10 mouse cellular contexts compared by ENCODE assay signal in the genomic region with DNA sequence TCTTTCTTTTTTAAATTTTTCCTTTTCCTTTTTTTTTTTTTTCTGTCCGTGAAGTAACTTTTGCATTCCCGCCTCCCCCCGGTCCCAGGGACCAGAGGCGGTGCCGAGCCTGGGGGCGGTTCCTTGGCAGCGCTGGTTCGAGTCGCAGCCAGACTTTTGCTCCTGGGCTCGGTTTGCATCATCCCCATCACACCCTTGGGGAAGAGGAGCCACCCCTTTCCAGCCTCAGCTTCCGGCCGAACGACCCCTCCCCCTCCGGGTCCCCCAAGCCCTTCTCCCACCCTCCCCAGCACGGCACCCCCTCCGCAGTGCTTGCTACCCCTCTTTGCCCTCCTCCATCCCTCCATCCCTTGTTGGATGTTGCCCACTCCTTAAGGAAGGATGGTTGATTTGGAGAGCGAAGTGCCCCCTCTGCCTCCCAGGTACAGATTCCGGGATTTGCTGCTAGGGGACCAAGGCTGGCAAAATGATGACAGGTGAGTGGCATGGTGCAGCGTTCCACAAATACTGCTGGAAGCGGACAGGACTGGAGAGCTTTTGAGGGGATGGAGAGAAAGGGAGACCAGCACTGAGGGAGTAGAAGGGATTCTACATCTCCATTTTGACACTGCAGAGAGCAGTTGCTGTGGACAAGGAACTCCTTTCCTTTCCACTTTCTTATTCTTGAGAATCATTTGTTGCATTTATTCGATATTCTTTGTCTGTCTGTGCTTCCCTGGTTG. TPM values are rescaled to one million over a fixed set of nuclear protein-coding genes. Genes with fewer than 3 reads are reported as not detected.
A peak's percentile ranks its signal among the peaks of the same experiment; 100 is the strongest.
DNase-seq lines count a peak whose midpoint lies in the region; ATAC-seq lines count a peak whose summit lies in the region.
"Had no signal": no experiment of that assay in that cellular context is flagged by ENCODE, and none has a peak within 500 bp of the region (broad histone marks: within the 10 kb centered on the region; RNA-seq: fewer than 3 reads in every experiment).

A gene (plus strand): TSS at position 283 of the 722 bp plus-strand sequence.

- peak; percentile 54 for ATAC-seq in neural tube, embryonic 11.5 days (ENCODE audit: insufficient read depth, low FRiP score, low TSS enrichment)
- ATAC-seq in hindbrain, embryonic 12.5 days (ENCODE audit: low FRiP score) = peak; percentile 74
- ATAC-seq in stomach, embryonic 16.5 days (ENCODE audit: insufficient read depth, low FRiP score) = peak; percentile 50; the same call in 1 of the 2 replicates
- ATAC-seq: Patski had no signal

- peak within 1 kb of the TSS; percentile 44 for H3K4me2 ChIP-seq in neural tube, embryonic 11.5 days (ENCODE audit: low read depth)
- H3K4me2 ChIP-seq in hindbrain, embryonic 12.5 days (replicated peaks) = peak within 1 kb of the TSS; percentile 86
- H3K4me2 ChIP-seq in stomach, embryonic 16.5 days (ENCODE audit: low read depth, low read length) = peak within 1 kb of the TSS; percentile 74

- no peaks in the 10 kb centered on the region for H3K9me3 ChIP-seq in neural tube, embryonic 11.5 days (ENCODE audit: control insufficient read depth, low read length)
- H3K9me3 ChIP-seq in hindbrain, embryonic 12.5 days (replicated peaks) = no peaks in the 10 kb centered on the region
- no peaks in the 10 kb centered on the region for H3K9me3 ChIP-seq in stomach, embryonic 16.5 days (replicated peaks; ENCODE audit: control insufficient read depth, low read length)

- no peak within 1 kb of the TSS for H3K27ac ChIP-seq in neural tube, embryonic 11.5 days (ENCODE audit: low read depth, low read length)
- H3K27ac ChIP-seq in hindbrain, embryonic 12.5 days = no peak within 1 kb of the TSS
- no peak within 1 kb of the TSS for H3K27ac ChIP-seq in stomach, embryonic 16.5 days (ENCODE audit: low read length)
- H3K27ac ChIP-seq: macrophage had no signal

- no peaks in the 10 kb centered on the region for H3K27me3 ChIP-seq in neural tube, embryonic 11.5 days (ENCODE audit: control insufficient read depth, insufficient read depth, low read length)
- H3K27me3 ChIP-seq in hindbrain, embryonic 12.5 days = no peaks in the 10 kb centered on the region
- H3K27me3 ChIP-seq in stomach, embryonic 16.5 days (ENCODE audit: control insufficient read depth, insufficient read depth, low read length) = no peaks in the 10 kb centered on the region

- H3K36me3 ChIP-seq in neural tube, embryonic 11.5 days (ENCODE audit: control insufficient read depth, insufficient read depth, low read length) = no peaks in the 10 kb centered on the region
- no peaks in the 10 kb centered on the region for H3K36me3 ChIP-seq in hindbrain, embryonic 12.5 days
- no peaks in the 10 kb centered on the region for H3K36me3 ChIP-seq in stomach, embryonic 16.5 days (ENCODE audit: control insufficient read depth, insufficient read depth, low read length)

- H3K9ac ChIP-seq in neural tube, embryonic 11.5 days (ENCODE audit: low read length) = peak within 1 kb of the TSS; percentile 51
- peak within 1 kb of the TSS; percentile 66 for H3K9ac ChIP-seq in hindbrain, embryonic 12.5 days
- peak within 1 kb of the TSS; percentile 66 for H3K9ac ChIP-seq in stomach, embryonic 16.5 days (ENCODE audit: low read length)

- under 1% methylated on average over 21 of the region's 21 CpGs for WGBS in neural tube, embryonic 11.5 days
- under 1% methylated on average over 21 of the region's 21 CpGs for WGBS in hindbrain, embryonic 12.5 days
- 1% methylated on average over 21 of the region's 21 CpGs for WGBS in stomach, embryonic 16.5 days

- no peak for DNase-seq in neural tube, embryonic 11.5 days (ENCODE audit: low spot score)
- no peak for DNase-seq in neural tube, embryonic 10.5 days (ENCODE audit: extremely low spot score, low spot score)
- DNase-seq in frontal cortex, postnatal 36 days (ENCODE audit: low spot score in 2 of 2) = peak; percentile 58 to 63
- DNase-seq in left cerebral cortex, adult 18-20 months (ENCODE audit: low spot score in 2 of 2) = peak; percentile 66 to 76
- peak; percentile 1 for DNase-seq in lung, postnatal 14 days
- DNase-seq in thymus, postnatal 10 days (ENCODE audit: low spot score in 2 of 2) = no peak

- peak within 1 kb of the TSS; percentile 53 for H3K4me3 ChIP-seq in neural tube, embryonic 11.5 days (ENCODE audit: low read depth, low read length)
- H3K4me3 ChIP-seq in hindbrain, embryonic 12.5 days = peak within 1 kb of the TSS; percentile 59
- peak within 1 kb of the TSS; percentile 57 for H3K4me3 ChIP-seq in stomach, embryonic 16.5 days (replicated peaks; ENCODE audit: low read length)

- no peaks in the 10 kb centered on the region for H3K4me1 ChIP-seq in neural tube, embryonic 11.5 days (ENCODE audit: control insufficient read depth, insufficient read depth, low read length)
- peaks cover 5% of the 10 kb centered on the region; the same call in 1 of the 2 replicates for H3K4me1 ChIP-seq in hindbrain, embryonic 12.5 days
- peaks cover 5% of the 10 kb centered on the region; the same call in 1 of the 2 replicates for H3K4me1 ChIP-seq in stomach, embryonic 16.5 days (ENCODE audit: control insufficient read depth, insufficient read depth, low read length)

RNA-seq across cellular contexts. Expression of the gene that starts here (rescaled TPM):
- polyA plus RNA-seq in neural tube, embryonic 11.5 days (2014; fragmentation: Nextera tagmentation; extraction: Ambion mirVana) = 2.1 and 2.6 TPM in 2 replicates
- 1.9 and 2.5 TPM in 2 replicates for polyA plus RNA-seq in hindbrain, embryonic 12.5 days (2016; fragmentation: Nextera tagmentation; extraction: Ambion mirVana)
- total RNA-seq in left cerebral cortex, adult 18-20 months (2021) = 10 to 100 TPM; 53.4 to 58.3 TPM
- polyA plus RNA-seq in stomach, embryonic 16.5 days (2015; fragmentation: Nextera tagmentation; extraction: Ambion mirVana) = 3.0 and 3.3 TPM in 2 replicates
- polyA plus RNA-seq: macrophage, Patski had no signal

Comparison
In these comparisons a context has a peak if more than half of its experiments do, and no peak if none do; other contexts are left out.
1. DNase-seq: peak in frontal cortex, postnatal 36 days (2 of 2), left cerebral cortex, adult 18-20 months (2 of 2) and lung, postnatal 14 days (single experiment); none in neural tube, embryonic 11.5 days (single experiment), neural tube, embryonic 10.5 days (single experiment) and thymus, postnatal 10 days (0 of 2).
2. Peak in every context shown above with its lines, with median percentiles within 50 percentile points of each other: ATAC-seq, H3K4me2 ChIP-seq, H3K4me3 ChIP-seq and H3K9ac ChIP-seq.